Mouse (Mus musculus) hindbrain, embryonic 15.5 days (tissue): Measurements from ENCODE around the gene Eml6. TPM values are rescaled to one million over a fixed set of nuclear protein-coding genes. Genes with fewer than 3 reads are reported as not detected.

ENCODE experiments used
- ATAC-seq: fragments of 200-750 bp; cut with Nextera tagmentation; 2 replicates; pipeline ENCODE4 v1.8.0; 2017; ENCODE audit warnings: low read depth, moderate number of reproducible peaks, moderate TSS enrichment; ENCODE audit not compliant: low FRiP score
- H3K27ac ChIP-seq: fragments of 300-500 bp; sonication (generic); replicated peaks from 2 replicates; pipeline ENCODE4 v1.5.1; 2015; ENCODE audit warnings: mild to moderate bottlenecking, inconsistent platforms
- H3K27me3 ChIP-seq: fragments of 300-500 bp; sonication (generic); 2 replicates; pipeline ENCODE4 v1.6.1; 2015; ENCODE audit warnings: control low read depth, inconsistent platforms
- H3K36me3 ChIP-seq: fragments of 300-500 bp; sonication (generic); 2 replicates; pipeline ENCODE4 v1.6.1; 2015; ENCODE audit warnings: control low read depth, inconsistent platforms
- H3K4me1 ChIP-seq: fragments of 300-500 bp; sonication (generic); replicated peaks from 2 replicates; pipeline ENCODE4 v1.6.1; 2015; ENCODE audit warnings: control low read depth, inconsistent platforms
- H3K4me2 ChIP-seq: fragments of 300-500 bp; sonication (generic); 2 replicates; pipeline ENCODE4 v1.6.1; 2015; ENCODE audit warnings: moderate library complexity, mild to moderate bottlenecking, inconsistent platforms
- H3K4me3 ChIP-seq: fragments of 300-500 bp; sonication (generic); 2 replicates; pipeline ENCODE4 v1.5.1; 2015; ENCODE audit warnings: mild to moderate bottlenecking, inconsistent platforms
- H3K9ac ChIP-seq: fragments of 300-500 bp; sonication (generic); 2 replicates; pipeline ENCODE4 v1.6.1; 2015; ENCODE audit warnings: inconsistent platforms
- H3K9me3 ChIP-seq: fragments of 300-500 bp; sonication (generic); 2 replicates; pipeline ENCODE4 v1.6.1; 2016; ENCODE audit warnings: control low read depth, inconsistent platforms
- WGBS: fragments of 180-500 bp; shearing (Covaris S2); methylation state at CpG from one replicate; pipeline ENCODE4 v1.1.7; 2015; 5-methylcytosine and 5-hydroxymethylcytosine counted together
- polyA plus RNA-seq: library from polyadenylated mRNA; unstranded; fragments of >200 nt; fragmentation: Nextera tagmentation; extraction: Ambion mirVana; gene quantifications from 2 replicates; pipeline ENCODE4 v1.2.1, GENCODE M21; 2015

Gene Eml6
- polyA plus RNA-seq, 1 experiment from 2014 or later, result 5.6 TPM

DNA sequence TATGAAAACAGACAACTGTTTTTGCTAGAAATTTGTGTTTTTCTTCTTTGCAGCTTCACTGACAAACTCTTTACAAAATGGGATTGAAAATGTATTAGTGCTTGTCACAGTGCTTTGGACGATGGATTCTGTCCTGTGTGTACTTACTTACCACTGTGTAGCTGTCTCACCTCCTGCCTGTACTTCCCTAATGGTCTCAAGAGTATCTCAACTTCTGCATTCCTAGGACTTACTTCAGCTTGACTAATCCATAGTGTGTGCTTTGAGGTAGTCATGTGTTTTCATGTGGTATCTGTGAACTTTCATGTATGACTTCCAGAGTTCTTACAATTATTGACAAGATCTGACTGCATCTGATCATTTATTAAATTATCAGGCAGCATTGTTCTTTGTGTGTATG lies 297.9 kb downstream of the Eml6 start:
- ATAC-seq, result no peak; the same call in 1 of the 2 replicates
- WGBS, result 88% methylated on average over 1 of the region's 1 CpGs

DNA sequence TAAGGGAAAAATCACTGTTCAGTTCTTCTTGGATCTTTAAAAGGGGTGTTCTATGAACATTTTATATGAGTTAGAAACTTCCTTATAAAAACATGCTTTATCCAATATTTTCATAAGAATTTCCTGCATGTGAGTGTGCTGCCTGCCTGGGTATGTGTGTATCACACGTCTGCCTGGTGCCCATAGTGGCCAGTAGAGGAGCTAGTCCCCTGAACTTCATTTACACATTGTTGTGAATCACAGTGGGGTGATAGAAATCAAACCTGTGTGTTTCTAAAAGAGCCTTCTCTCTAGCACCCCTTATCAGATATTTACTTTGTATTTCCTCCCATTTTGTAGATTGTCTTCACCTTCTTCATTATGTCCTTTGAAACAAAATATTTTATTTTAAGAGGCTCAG lies 300.2 kb downstream of the Eml6 start:
- Histone ChIP-seq H3K27ac (no peak overlapping the region), H3K4me1 (0 out of 2 replicates have a peak, but pooled peaks cover 4% of the 10 kb centered on the region), H3K9ac (no peak overlapping the region), H3K36me3 (no peaks in the 10 kb centered on the region), H3K4me3 (no peak overlapping the region), H3K27me3 (no peaks in the 10 kb centered on the region), H3K9me3 (no peaks in the 10 kb centered on the region), H3K4me2 (no peak overlapping the region)
- 69% methylated on average over 1 of the region's 1 CpGs for whole genome bisulfite sequencing
- no peak for ATAC-seq

More for the DNA sequence above, 297.9 kb downstream of the Eml6 start:
- Histone ChIP-seq H3K4me3 (no peak overlapping the region), H3K9me3 (no peaks in the 10 kb centered on the region), H3K4me2 (no peak overlapping the region), H3K36me3 (no peaks in the 10 kb centered on the region), H3K27me3 (no peaks in the 10 kb centered on the region), H3K9ac (no peak overlapping the region), H3K27ac (no peak overlapping the region), H3K4me1 (no peaks in the 10 kb centered on the region)

DNA sequence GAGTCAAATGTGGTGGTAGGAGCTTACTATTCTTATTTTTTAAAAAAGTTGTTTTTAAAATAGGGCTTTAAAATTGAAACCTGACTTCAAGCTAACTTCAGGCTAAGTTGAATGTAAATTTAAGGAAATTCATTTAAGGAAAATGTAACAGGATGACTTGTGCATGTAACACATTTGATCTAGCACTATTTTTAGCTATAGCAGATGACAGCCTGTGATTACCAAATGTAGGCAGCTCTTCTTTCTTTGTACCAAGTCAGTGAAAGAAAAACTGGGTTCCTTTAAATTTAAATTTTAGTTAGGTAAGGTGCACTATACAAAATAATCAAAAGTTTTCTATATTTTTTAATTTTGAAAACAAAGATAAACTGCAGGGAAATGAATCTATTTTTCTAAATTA lies 300.7 kb downstream of the Eml6 start:
- no peaks in the 10 kb centered on the region for H3K27me3 ChIP-seq
- no peak for ATAC-seq

DNA sequence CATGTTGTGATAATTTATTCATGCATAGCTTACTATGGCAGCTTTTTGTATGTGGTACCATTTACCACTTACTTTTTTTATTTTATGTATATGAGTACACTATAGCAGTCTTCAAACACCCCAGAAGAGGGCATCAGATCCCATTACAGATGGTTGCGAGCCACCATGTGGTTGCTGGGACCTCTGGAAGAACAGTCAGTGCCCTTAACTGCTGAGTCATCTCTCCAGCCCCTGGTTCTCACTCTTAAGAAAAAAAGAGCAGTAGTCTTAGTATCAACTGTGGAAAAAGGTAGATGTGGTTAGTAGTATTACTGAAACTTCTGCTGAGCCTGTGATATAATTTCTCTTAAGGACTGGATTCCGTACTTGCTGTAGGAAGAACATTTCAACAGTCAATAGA lies 301.6 kb downstream of the Eml6 start:
- 94% methylated on average over 2 of the region's 2 CpGs for WGBS
- H3K9ac ChIP-seq, result no peak overlapping the region
- 0 out of 2 replicates have a peak, but pooled peaks cover 4% of the 10 kb centered on the region for H3K4me1 ChIP-seq
- no peak overlapping the region for H3K4me3 ChIP-seq
- no peaks in the 10 kb centered on the region for H3K27me3 ChIP-seq
- H3K9me3 ChIP-seq, result no peaks in the 10 kb centered on the region
- H3K36me3 ChIP-seq, result no peaks in the 10 kb centered on the region
- H3K27ac ChIP-seq, result no peak overlapping the region
- no peak overlapping the region for H3K4me2 ChIP-seq
- ATAC-seq, result no peak

More for the DNA sequence above, 300.7 kb downstream of the Eml6 start:
- 0 out of 2 replicates have a peak, but pooled peaks cover 4% of the 10 kb centered on the region for H3K4me1 ChIP-seq
- no peaks in the 10 kb centered on the region for H3K36me3 ChIP-seq
- no peak overlapping the region for H3K27ac ChIP-seq
- H3K9ac ChIP-seq, result no peak overlapping the region
- no peak overlapping the region for H3K4me3 ChIP-seq
- no peak overlapping the region for H3K4me2 ChIP-seq
- no peaks in the 10 kb centered on the region for H3K9me3 ChIP-seq

DNA sequence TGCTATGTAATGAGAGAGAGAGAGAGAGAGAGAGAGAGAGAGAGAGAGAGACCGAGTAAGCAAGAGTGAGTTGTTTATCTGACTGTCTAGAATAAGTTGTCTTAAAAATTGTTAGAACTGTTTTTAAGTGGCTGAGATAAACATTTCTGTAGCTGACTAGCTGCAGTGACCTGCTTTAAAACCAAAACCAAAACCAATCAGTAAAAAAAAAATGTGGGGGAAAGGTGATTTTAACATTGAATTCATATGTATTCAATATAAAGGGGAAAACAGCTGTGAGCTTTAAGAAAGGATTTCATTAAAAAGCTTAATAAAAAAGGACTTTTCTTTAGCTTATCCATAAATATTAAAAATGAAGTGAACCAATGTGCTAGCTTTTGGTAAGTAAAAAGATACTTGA lies 306.2 kb downstream of the Eml6 start:
- Histone ChIP-seq H3K36me3 (no peaks in the 10 kb centered on the region), H3K9me3 (no peaks in the 10 kb centered on the region), H3K9ac (no peak overlapping the region), H3K27ac (no peak overlapping the region), H3K4me2 (no peak overlapping the region), H3K4me3 (no peak overlapping the region), H3K4me1 (peaks cover 13% of the 10 kb centered on the region), H3K27me3 (no peaks in the 10 kb centered on the region)
- 79% methylated on average over 1 of the region's 1 CpGs for WGBS
- ATAC-seq, result no peak

DNA sequence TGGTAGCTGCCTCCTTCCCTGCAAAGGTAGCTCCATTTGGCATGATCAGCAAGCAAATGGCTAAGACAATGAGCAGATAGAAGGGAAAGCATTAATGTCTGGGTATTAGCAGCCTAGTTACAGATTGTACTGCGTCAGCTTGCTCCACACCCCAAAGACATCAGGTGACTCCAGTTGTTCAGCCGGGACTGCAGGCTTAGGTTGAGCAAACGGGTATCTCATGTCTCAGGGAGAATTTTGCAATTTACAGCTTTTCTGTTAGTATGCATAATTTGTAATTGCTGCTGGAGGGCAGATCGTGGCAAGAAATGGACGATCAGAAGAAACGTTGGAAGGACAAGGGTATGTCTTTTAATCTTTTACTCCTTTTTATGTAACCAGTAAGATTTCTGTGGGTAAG lies 307.3 kb downstream of the Eml6 start:
- ATAC-seq, result no peak
- H3K9ac ChIP-seq, result no peak overlapping the region
- 61% methylated on average over 6 of the region's 6 CpGs for whole genome bisulfite sequencing
- no peaks in the 10 kb centered on the region for H3K36me3 ChIP-seq
- H3K27me3 ChIP-seq, result no peaks in the 10 kb centered on the region
- peaks cover 13% of the 10 kb centered on the region for H3K4me1 ChIP-seq
- H3K9me3 ChIP-seq, result no peaks in the 10 kb centered on the region
- no peak overlapping the region for H3K27ac ChIP-seq
- H3K4me2 ChIP-seq, result no peak overlapping the region
- H3K4me3 ChIP-seq, result no peak overlapping the region

DNA sequence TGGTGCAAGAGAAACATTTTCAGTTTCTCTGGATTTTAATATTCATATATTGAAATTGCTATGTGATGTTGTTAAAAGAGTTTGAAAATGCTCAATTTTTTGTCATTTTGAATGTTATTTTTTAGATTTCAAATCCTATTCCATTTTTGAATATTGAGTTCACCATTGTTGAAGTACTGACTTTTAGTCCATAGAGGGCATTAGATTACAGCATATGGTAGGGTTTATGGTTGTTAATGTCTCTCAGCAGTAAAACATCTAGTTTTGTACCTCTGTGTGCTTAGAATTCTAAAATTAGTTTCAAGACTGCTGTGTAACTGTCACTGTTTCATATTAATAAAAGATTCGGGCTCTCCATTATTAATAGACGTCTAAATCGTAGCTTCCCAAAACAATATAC lies 310.3 kb downstream of the Eml6 start:
- no peaks in the 10 kb centered on the region for H3K9me3 ChIP-seq

DNA sequence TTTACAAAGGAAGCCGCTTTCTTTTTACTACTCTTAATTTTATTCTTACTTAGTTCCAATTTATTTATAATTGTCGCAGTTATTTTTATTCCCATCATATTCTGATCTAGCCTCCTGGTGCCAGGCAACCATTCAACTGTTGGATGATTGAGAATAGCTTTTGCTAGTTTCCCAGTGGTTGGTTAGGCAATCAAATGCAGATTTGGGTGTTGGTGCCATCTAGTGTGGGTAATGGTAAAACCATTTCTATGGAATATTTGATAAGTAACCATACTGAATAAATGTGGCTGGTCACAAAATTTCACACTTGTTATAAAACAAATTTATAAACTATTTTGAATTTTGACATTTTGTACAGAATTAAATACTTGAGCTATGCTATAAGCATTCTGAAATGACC lies 311.0 kb downstream of the Eml6 start:
- Histone ChIP-seq H3K4me2 (no peak overlapping the region), H3K27ac (no peak overlapping the region), H3K9ac (no peak overlapping the region), H3K4me1 (peaks cover 9% of the 10 kb centered on the region), H3K36me3 (0 out of 2 replicates have a peak, but pooled peaks cover 9% of the 10 kb centered on the region), H3K4me3 (no peak overlapping the region), H3K27me3 (no peaks in the 10 kb centered on the region), H3K9me3 (no peaks in the 10 kb centered on the region)
- ATAC-seq, result no peak
- WGBS, result 90% methylated on average over 2 of the region's 2 CpGs

More for the DNA sequence above, 310.3 kb downstream of the Eml6 start:
- Histone ChIP-seq H3K27me3 (no peaks in the 10 kb centered on the region), H3K9ac (no peak overlapping the region), H3K27ac (no peak overlapping the region), H3K4me1 (peaks cover 9% of the 10 kb centered on the region), H3K4me2 (no peak overlapping the region), H3K4me3 (no peak overlapping the region), H3K36me3 (0 out of 2 replicates have a peak, but pooled peaks cover 9% of the 10 kb centered on the region)
- WGBS, result 92% methylated on average over 3 of the region's 3 CpGs
- no peak for ATAC-seq

DNA sequence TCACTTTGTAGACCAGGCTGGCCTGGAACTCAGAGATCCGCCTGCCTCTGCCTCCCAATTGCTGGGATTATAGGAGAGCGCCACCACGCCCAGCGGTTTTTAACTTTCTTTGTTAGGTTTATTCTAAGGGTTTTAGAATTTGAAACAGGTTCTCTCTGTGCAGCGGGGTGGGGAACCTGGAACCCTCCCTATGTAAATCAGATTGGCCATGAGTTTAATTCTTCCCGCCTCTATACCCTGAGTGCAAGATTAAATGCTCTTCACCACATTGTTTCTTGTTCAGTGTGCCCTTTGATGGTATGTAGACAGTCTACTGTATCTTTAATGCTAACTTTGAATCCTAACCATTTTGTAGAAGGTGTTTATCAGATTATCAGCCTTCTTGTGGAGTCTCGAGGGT lies 311.7 kb downstream of the Eml6 start:
- no peaks in the 10 kb centered on the region for H3K9me3 ChIP-seq
- no peak overlapping the region for H3K4me2 ChIP-seq
- no peak overlapping the region for H3K9ac ChIP-seq
- no peak overlapping the region for H3K4me3 ChIP-seq
- no peak overlapping the region for H3K27ac ChIP-seq
- no peaks in the 10 kb centered on the region for H3K27me3 ChIP-seq
- 96% methylated on average over 7 of the region's 7 CpGs for WGBS
- H3K36me3 ChIP-seq, result 0 out of 2 replicates have a peak, but pooled peaks cover 9% of the 10 kb centered on the region
- no peak for ATAC-seq
- H3K4me1 ChIP-seq, result peaks cover 9% of the 10 kb centered on the region

DNA sequence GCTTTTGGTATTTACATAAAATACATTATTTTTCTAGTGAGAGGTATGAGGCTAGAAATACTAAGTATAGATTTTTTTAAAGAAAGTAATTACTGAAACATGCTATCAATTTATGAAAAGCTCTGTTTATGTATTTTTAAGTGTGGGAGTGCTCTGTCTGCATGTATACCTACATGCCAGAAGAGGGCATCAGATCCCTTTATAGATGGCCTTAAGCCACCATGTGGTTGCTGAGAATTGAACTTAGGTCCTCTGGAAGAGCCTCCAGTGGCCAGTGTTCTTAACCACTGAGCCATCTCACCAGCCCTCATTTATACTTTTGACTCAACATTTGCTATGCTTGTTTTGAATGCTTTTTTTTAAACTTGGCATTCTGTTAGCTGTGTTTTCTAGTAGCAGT lies 316.3 kb downstream of the Eml6 start:
- no peak for ATAC-seq
- H3K27ac ChIP-seq, result no peak overlapping the region
- H3K9ac ChIP-seq, result no peak overlapping the region
- 0 out of 2 replicates have a peak, but pooled peaks cover 1% of the 10 kb centered on the region for H3K4me1 ChIP-seq
- H3K4me3 ChIP-seq, result no peak overlapping the region
- H3K9me3 ChIP-seq, result no peaks in the 10 kb centered on the region
- no peaks in the 10 kb centered on the region for H3K27me3 ChIP-seq
- H3K36me3 ChIP-seq, result peaks cover 36% of the 10 kb centered on the region
- H3K4me2 ChIP-seq, result no peak overlapping the region

DNA sequence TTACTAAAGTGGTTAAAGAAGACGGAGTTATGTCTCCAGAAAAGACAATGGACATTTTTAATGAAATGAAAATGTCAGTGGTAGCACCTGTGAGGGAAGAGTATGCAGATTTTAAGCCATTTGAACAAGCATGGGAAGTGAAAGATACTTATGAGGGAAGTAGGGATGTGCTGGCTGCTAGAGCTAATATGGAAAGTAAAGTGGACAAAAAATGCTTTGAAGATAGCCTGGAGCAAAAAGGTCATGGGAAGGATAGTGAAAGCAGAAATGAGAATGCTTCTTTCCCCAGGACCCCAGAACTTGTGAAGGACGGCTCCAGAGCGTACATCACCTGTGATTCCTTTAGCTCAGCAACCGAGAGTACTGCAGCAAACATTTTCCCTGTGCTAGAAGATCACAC lies 319.0 kb downstream of the Eml6 start:
- no peak overlapping the region for H3K27ac ChIP-seq
- no peak overlapping the region for H3K4me3 ChIP-seq
- H3K4me2 ChIP-seq, result no peak overlapping the region
- H3K36me3 ChIP-seq, result peaks cover 30% of the 10 kb centered on the region
- ATAC-seq, result no peak
- no peaks in the 10 kb centered on the region for H3K9me3 ChIP-seq
- peaks cover 5% of the 10 kb centered on the region for H3K4me1 ChIP-seq
- no peaks in the 10 kb centered on the region for H3K27me3 ChIP-seq
- 91% methylated on average over 4 of the region's 4 CpGs for WGBS
- H3K9ac ChIP-seq, result no peak overlapping the region

DNA sequence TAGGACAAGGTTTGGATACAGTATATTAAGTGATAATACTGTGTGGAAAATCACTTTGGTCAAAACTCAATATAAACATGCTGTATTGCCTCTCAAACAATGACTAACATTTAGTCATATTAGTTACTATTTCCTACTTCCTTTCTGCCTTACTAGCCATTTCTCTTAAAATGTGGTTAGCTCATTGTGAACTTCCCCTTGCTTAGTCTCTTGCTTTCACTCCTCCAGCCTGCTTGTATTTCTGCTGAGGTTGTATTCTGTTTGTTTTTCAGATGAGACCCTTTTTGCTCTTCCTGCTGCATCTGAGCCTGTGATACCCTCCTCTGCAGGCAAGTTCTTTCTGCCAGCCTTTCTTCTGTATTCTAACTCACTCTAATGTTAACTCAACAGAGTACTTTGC lies 320.6 kb downstream of the Eml6 start:
- H3K9ac ChIP-seq, result no peak overlapping the region
- H3K4me3 ChIP-seq, result no peak overlapping the region
- H3K4me2 ChIP-seq, result no peak overlapping the region
- peaks cover 9% of the 10 kb centered on the region for H3K4me1 ChIP-seq
- peaks cover 28% of the 10 kb centered on the region for H3K36me3 ChIP-seq
- H3K27ac ChIP-seq, result no peak overlapping the region
- no peak for ATAC-seq
- H3K27me3 ChIP-seq, result no peaks in the 10 kb centered on the region
- H3K9me3 ChIP-seq, result no peaks in the 10 kb centered on the region

DNA sequence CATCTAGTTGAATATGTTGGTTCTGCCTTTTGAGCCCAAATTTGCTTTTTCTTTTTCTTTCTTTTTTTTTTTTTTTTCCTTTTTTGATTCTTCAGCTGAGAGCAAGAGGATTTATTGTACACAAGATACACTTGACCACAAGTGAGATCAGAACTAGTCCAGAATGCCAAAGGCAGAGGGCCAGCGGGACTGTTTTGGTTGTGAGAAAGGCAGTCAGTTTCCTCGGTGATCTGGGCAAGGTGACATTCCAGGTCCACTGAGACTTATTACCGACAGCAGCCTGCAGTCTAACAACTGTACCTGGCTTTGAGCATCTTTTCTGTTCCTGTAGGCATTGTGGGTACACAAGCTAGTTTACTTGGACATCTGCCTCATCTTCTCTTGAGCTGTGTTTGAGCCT lies 323.1 kb downstream of the Eml6 start:
- Histone ChIP-seq H3K9me3 (no peaks in the 10 kb centered on the region), H3K4me2 (no peak overlapping the region), H3K27ac (no peak overlapping the region), H3K4me3 (no peak overlapping the region), H3K4me1 (peaks cover 14% of the 10 kb centered on the region), H3K9ac (no peak overlapping the region), H3K27me3 (no peaks in the 10 kb centered on the region), H3K36me3 (peaks cover 15% of the 10 kb centered on the region)
- 66% methylated on average over 3 of the region's 3 CpGs for WGBS
- no peak for ATAC-seq
